Mouse (Mus musculus) lung, postnatal 0 days (tissue): ENCODE results near the gene Tmem132c.

Source experiments
- CTCF ChIP-seq: IDR thresholded peaks from 2 replicates; pipeline ENCODE4 v1.5.1; 2016; ENCODE audit warnings: antibody characterized with exemption, mild to moderate bottlenecking
- EP300 ChIP-seq: IDR thresholded peaks from 2 replicates; pipeline ENCODE4 v1.6.1; 2016; ENCODE audit warnings: antibody characterized with exemption, mild to moderate bottlenecking, control low read depth

GRCm38 (mm10) chr5:127243611-127244010 is 2.0 kb downstream of the Tmem132c start:
- TF ChIP-seq CTCF (no peak), EP300 (no peak)
